Mouse (Mus musculus) embryonic facial prominence, embryonic 14.5 days (tissue): ENCODE measurements around the gene Gm48551. TPM values are rescaled to one million over a fixed set of nuclear protein-coding genes. Genes with fewer than 3 reads are reported as not detected.

Experiments used
- ATAC-seq: fragments of 200-750 bp; cut with Nextera tagmentation; 2 replicates; pipeline ENCODE4 v1.8.0; 2017; ENCODE audit warnings: low read depth, moderate number of reproducible peaks, moderate TSS enrichment
- DNase-seq: peaks from one replicate; pipeline ENCODE4 v3.0.0-alpha.2; 2015; ENCODE audit warnings: low spot score
- H3K27ac ChIP-seq: fragments of 300-500 bp; sonication (generic); replicated peaks from 2 replicates; pipeline ENCODE4 v1.5.1; 2014; ENCODE audit warnings: low read depth, mild to moderate bottlenecking, low read length, moderate library complexity
- H3K27me3 ChIP-seq: fragments of 300-500 bp; sonication (generic); replicated peaks from 2 replicates; pipeline ENCODE4 v1.6.1; 2014; ENCODE audit warnings: low read length; ENCODE audit not compliant: control insufficient read depth, insufficient read depth
- H3K36me3 ChIP-seq: fragments of 300-500 bp; sonication (generic); 2 replicates; pipeline ENCODE4 v1.6.1; 2014; ENCODE audit warnings: low read length, mixed read lengths; ENCODE audit not compliant: control insufficient read depth, insufficient read depth
- H3K4me1 ChIP-seq: fragments of 300-500 bp; sonication (generic); 2 replicates; pipeline ENCODE4 v1.6.1; 2014; ENCODE audit warnings: antibody characterized with exemption, low read length; ENCODE audit not compliant: control insufficient read depth, insufficient read depth
- H3K4me2 ChIP-seq: fragments of 300-500 bp; sonication (generic); 2 replicates; pipeline ENCODE4 v1.6.1; 2014; ENCODE audit warnings: low read depth, mild to moderate bottlenecking, low read length, moderate library complexity, mixed read lengths
- H3K4me3 ChIP-seq: fragments of 300-500 bp; sonication (generic); 2 replicates; pipeline ENCODE4 v1.5.1; 2014; ENCODE audit warnings: low read depth, mild to moderate bottlenecking, low read length
- H3K9ac ChIP-seq: fragments of 300-500 bp; sonication (generic); 2 replicates; pipeline ENCODE4 v1.6.1; 2014; ENCODE audit warnings: low read depth, mild to moderate bottlenecking, low read length, moderate library complexity, mixed read lengths
- H3K9me3 ChIP-seq: fragments of 300-500 bp; sonication (generic); 2 replicates; pipeline ENCODE4 v1.6.1; 2016; ENCODE audit warnings: low read length; ENCODE audit not compliant: control insufficient read depth
- WGBS: fragments of 180-500 bp; shearing (Covaris S2); extraction: QIAGEN DNeasy Blood & Tissue Kit; methylation state at CpG from one replicate; pipeline ENCODE4 v1.1.7; 2014; 5-methylcytosine and 5-hydroxymethylcytosine counted together
- polyA plus RNA-seq: library from polyadenylated mRNA; unstranded; fragments of >200 nt; fragmentation: Nextera tagmentation; extraction: Ambion mirVana; gene quantifications from 2 replicates; pipeline ENCODE4 v1.2.1, GENCODE M21; 2014

Gm48551 gene
- polyA plus RNA-seq, 1 experiment from 2014 or later = 2.6 TPM

DNA sequence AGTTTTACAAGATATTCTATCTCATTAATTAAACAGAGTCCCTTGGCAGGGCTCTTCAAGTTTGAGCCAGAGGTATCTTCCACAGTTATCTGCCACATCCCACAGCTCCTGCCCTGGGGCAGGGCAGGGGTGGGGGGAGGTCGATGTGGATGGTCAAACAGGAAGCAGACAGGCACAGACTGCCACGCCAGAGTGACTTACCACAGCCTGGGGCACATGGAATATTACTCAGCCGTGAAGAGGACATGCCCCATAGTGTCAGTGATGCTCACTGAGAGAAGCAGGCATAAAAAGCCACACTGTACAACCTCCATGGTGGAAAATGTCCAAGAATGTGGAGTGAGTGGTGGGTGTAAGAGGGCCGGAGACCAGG, 39.1 kb upstream of the Gm48551 start:
- no peak overlapping the region for H3K9ac ChIP-seq
- ATAC-seq (no peak), DNase-seq (no peak)
- H3K4me2 ChIP-seq = no peak overlapping the region
- peaks cover 13% of the 10 kb centered on the region for H3K36me3 ChIP-seq
- no peaks in the 10 kb centered on the region for H3K9me3 ChIP-seq
- no peak overlapping the region for H3K27ac ChIP-seq
- H3K4me3 ChIP-seq = no peak overlapping the region
- WGBS = 84% methylated on average over 4 of the region's 4 CpGs
- H3K27me3 ChIP-seq = peaks cover 41% of the 10 kb centered on the region
- H3K4me1 ChIP-seq = peaks cover 19% of the 10 kb centered on the region

GRCm38 (mm10) chr10:81346453-81347067, 37.7 kb upstream of the Gm48551 start:
- ATAC-seq (no peak), DNase-seq (peak; percentile 79)
- Histone ChIP-seq H3K9ac (peak overlapping the region; percentile 40), H3K36me3 (peaks cover 13% of the 10 kb centered on the region), H3K4me2 (peak overlapping the region; percentile 49), H3K27me3 (peaks cover 37% of the 10 kb centered on the region), H3K9me3 (no peaks in the 10 kb centered on the region), H3K4me3 (peak overlapping the region; percentile 21), H3K4me1 (peaks cover 19% of the 10 kb centered on the region), H3K27ac (no peak overlapping the region; the same call in 1 of the 2 replicates)
- 15% methylated on average over 32 of the region's 55 CpGs for WGBS

GRCm38 (mm10) chr10:81349146-81349545, 35.1 kb upstream of the Gm48551 start:
- no peak for DNase-seq
- WGBS = 10% methylated on average over 10 of the region's 12 CpGs
- peak overlapping the region; percentile 72; the same call in 1 of the 2 replicates for H3K27ac ChIP-seq

DNA sequence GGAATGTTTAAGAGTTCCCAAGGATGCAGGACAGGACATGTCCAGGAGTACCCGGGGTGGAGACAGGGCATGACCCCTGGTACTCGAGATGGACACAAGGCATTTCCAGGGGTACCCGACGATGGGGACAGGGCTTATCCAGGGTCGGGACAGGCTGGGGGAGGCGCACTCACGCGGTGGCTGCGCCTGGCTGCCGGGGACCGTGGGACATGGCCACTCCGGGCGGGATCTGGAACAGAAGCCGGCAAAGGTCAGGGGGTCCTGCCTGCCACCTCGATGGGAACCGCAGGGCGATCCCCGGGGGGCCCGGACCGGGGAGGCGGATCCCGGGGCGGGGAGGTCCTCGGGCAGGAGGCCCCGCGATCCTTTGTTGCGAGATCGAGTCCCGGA, 34.3 kb upstream of the Gm48551 start:
- Histone ChIP-seq H3K36me3 (peaks cover 13% of the 10 kb centered on the region), H3K27me3 (peaks cover 5% of the 10 kb centered on the region; the same call in 1 of the 2 replicates), H3K4me3 (peak overlapping the region; percentile 88), H3K27ac (peak overlapping the region; percentile 72), H3K9me3 (no peaks in the 10 kb centered on the region), H3K4me2 (peak overlapping the region; percentile 93), H3K4me1 (peaks cover 19% of the 10 kb centered on the region), H3K9ac (peak overlapping the region; percentile 85)
- WGBS = 0% methylated on average over 10 of the region's 29 CpGs
- DNase-seq (no peak), ATAC-seq (no peak)

More at GRCm38 (mm10) chr10:81349146-81349545, 35.1 kb upstream of the Gm48551 start:
- peaks cover 13% of the 10 kb centered on the region for H3K36me3 ChIP-seq
- H3K4me2 ChIP-seq = peak overlapping the region; percentile 93
- H3K27me3 ChIP-seq = peaks cover 12% of the 10 kb centered on the region; the same call in 1 of the 2 replicates
- ATAC-seq = no peak
- peak overlapping the region; percentile 88 for H3K4me3 ChIP-seq
- H3K4me1 ChIP-seq = peaks cover 19% of the 10 kb centered on the region
- no peaks in the 10 kb centered on the region for H3K9me3 ChIP-seq
- H3K9ac ChIP-seq = peak overlapping the region; percentile 85

GRCm38 (mm10) chr10:81350351-81351063, 33.8 kb upstream of the Gm48551 start, which contains the start of gene Hmg20b:
Hmg20b (minus strand) TSS chr10:81350480.
- WGBS = under 1% methylated on average over 49 of the region's 54 CpGs
- Histone ChIP-seq H3K36me3 (peaks cover 13% of the 10 kb centered on the region), H3K4me2 (peak within 1 kb of the TSS; percentile 93), H3K9me3 (no peaks in the 10 kb centered on the region), H3K4me1 (peaks cover 19% of the 10 kb centered on the region), H3K27me3 (no peaks in the 10 kb centered on the region; the same call in 1 of the 2 replicates), H3K4me3 (peak within 1 kb of the TSS; percentile 88), H3K9ac (peak within 1 kb of the TSS; percentile 85), H3K27ac (peak within 1 kb of the TSS; percentile 72)
- ATAC-seq (peak; percentile 96), DNase-seq (peak; percentile 100)

DNA sequence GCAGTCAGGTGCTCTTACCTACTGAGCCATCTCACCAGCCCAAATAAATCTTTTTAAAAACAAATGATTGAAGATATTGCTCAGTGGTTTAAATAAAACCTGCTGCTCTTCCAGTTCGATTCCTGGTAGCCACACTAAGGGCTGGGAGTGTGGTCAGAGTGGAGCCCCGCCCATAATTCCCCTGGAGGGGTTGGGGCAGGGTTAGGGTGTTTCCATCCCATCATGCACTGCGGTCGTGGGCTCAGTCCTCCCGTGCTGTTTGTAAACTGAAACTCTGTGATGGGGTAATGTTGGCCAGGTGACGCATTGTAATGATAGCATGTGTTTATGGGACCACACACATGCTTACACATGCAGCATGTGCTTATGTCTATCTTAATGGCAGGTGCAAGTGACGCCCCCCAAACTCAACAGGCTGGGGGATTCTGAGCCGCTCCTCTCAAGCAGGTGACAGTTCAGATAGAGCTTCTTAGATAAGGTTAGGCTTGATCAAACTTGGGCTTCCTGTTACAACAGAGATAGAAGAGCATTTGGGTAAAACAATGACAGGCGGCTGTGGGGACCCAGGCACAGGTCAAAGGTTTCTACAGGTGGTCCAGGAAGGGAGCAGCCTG, 32.5 kb upstream of the Gm48551 start:
- peaks cover 9% of the 10 kb centered on the region; the same call in 1 of the 2 replicates for H3K36me3 ChIP-seq
- WGBS = 22% methylated on average over 9 of the region's 9 CpGs
- H3K9ac ChIP-seq = no peak overlapping the region
- DNase-seq (no peak), ATAC-seq (no peak)
- H3K27me3 ChIP-seq = no peaks in the 10 kb centered on the region; the same call in 1 of the 2 replicates
- H3K9me3 ChIP-seq = no peaks in the 10 kb centered on the region
- no peak overlapping the region for H3K4me3 ChIP-seq
- peaks cover 15% of the 10 kb centered on the region for H3K4me1 ChIP-seq
- no peak overlapping the region for H3K27ac ChIP-seq
- no peak overlapping the region for H3K4me2 ChIP-seq

DNA sequence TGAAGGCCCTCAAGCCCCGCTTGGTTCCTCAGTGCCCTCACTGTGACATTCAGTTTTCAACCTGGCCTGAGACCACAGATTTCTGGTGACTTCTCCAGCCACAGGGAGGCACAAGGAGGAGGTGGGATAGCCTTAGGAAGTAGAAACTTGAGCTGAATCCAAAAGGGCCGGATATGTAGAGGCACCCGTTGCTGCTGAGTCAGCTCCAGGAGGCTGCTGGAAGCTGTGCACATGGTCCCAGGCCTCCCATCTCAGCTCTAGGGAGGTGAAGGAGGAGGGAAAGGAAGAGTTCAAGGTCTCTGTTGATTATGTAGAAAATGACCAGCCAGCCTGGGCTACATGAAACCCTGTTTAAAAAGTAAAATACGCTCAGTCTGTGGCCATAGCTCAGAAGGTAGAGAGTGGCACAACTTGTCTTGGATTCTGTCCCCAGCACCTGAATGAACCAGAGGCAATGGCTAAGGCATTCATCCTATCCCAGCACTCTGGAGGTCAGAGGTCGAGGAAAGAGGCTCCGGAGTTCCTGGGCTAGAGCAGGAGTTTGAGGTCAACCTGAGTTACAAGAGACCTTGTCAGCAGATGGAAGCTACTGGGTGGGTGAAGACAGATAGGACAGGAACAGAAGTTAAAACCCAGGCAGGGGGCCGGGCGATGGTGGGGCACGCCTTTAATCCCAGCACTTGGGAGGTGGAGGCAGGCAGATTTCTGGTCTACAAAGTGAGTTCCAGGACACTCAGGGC, 29.4 kb upstream of the Gm48551 start:
- H3K27me3 ChIP-seq = no peaks in the 10 kb centered on the region
- peaks cover 10% of the 10 kb centered on the region for H3K4me1 ChIP-seq
- no peaks in the 10 kb centered on the region for H3K36me3 ChIP-seq
- H3K4me3 ChIP-seq = no peak overlapping the region
- peak overlapping the region; percentile 21; the same call in 1 of the 2 replicates for H3K27ac ChIP-seq
- no peak overlapping the region for H3K4me2 ChIP-seq
- DNase-seq (no peak), ATAC-seq (no peak)
- H3K9me3 ChIP-seq = no peaks in the 10 kb centered on the region
- H3K9ac ChIP-seq = peak overlapping the region; percentile 30; the same call in 1 of the 2 replicates
- WGBS = 57% methylated on average over 9 of the region's 9 CpGs

DNA sequence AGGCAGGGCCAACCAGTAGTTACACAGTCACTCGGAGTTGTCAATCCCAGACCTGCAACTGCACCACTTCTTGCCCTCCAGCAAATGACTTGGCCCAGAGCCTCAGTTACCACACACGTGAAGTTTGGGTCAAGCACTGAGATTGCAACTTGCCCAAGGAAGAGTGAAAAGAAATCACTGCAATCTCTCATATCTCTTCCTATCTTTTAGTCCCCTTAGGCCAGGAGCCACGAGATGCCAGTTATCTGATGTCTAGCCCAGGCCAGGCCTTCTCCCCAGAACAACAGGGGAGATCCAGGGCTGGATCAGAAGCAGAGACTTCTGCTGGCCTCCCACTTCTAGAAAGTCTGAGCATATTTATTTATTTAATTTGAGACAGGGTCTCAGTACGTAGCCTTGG, 28.7 kb upstream of the Gm48551 start:
- DNase-seq = no peak
- no peak for ATAC-seq
- Histone ChIP-seq H3K27me3 (no peaks in the 10 kb centered on the region), H3K36me3 (no peaks in the 10 kb centered on the region), H3K4me3 (no peak overlapping the region), H3K4me1 (peaks cover 10% of the 10 kb centered on the region), H3K9ac (no peak overlapping the region), H3K9me3 (no peaks in the 10 kb centered on the region), H3K27ac (no peak overlapping the region), H3K4me2 (no peak overlapping the region)
- 69% methylated on average over 4 of the region's 4 CpGs for WGBS
